Mouse (Mus musculus): ENCODE results near the gene Cbll1.

DNA sequence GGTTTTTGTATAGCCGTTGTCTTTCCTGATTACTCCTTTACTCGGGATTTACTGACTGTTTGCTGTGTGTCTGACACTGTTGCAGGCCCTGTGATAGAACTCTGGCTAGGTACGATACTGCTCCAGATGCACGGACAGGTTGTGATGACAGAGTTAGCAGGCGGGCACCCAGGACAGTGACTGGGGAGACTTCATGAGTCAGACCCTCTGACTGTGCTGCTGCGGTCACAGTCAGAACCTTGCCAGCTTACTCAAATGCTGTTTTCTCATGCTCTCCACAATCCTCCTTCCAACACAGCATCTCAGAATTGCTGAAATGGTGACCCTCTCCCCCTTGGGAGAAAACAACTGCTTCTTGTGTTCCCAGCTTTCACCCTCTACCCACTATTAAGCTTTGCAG lies 9.1 kb upstream of the Cbll1 start:
- TF ChIP-seq CTCF (IDR thresholded peaks at IDR 0.05; ENCODE audit: extremely low read depth, insufficient read depth, insufficient read length, insufficient replicate concordance) (no peak), POLR2A (IDR thresholded peaks at IDR 0.05; ENCODE audit: low read depth, low read length) (no peak)

Data from spleen, adult 2 months (tissue).